Mouse (Mus musculus): ENCODE measurements at regions not wholly inside any gene's neighbourhood (a gene's known extent, or its start where the extent isn't known, plus 50 kb on each side); places are given as distances from the start of the nearest gene placed in this dataset.

GRCm38 (mm10) chr16:76529613-76530012, 156.0 kb upstream of the Nrip1 start:
- in situ Hi-C loops (cut with MboI; ENCODE audit: unreplicated experiment in 2 of 2), result no loop called here

- in situ Hi-C loops (cut with MboI; ENCODE audit: unreplicated experiment in 2 of 2), result no loop called here
Measured at GRCm38 (mm10) chr16:76527106-76527949, 153.7 kb upstream of the Nrip1 start.

- in situ Hi-C loops (cut with MboI; ENCODE audit: unreplicated experiment in 2 of 2), result no loop called here
Measured at GRCm38 (mm10) chr16:76525563-76525962, 151.9 kb upstream of the Nrip1 start.

GRCm38 (mm10) chr16:76524921-76525320, 151.3 kb upstream of the Nrip1 start:
- in situ Hi-C loops (cut with MboI; ENCODE audit: unreplicated experiment in 2 of 2), result no loop called here

- in situ Hi-C loops (cut with MboI; ENCODE audit: unreplicated experiment in 2 of 2), result no loop called here
Measured at GRCm38 (mm10) chr16:76521142-76521541, 147.5 kb upstream of the Nrip1 start.

- in situ Hi-C loops (cut with MboI; ENCODE audit: unreplicated experiment in 2 of 2), result no loop called here
Measured at GRCm38 (mm10) chr16:76520643-76520993, 147.0 kb upstream of the Nrip1 start.

GRCm38 (mm10) chr16:76519911-76520642, 146.4 kb upstream of the Nrip1 start:
- in situ Hi-C loops (cut with MboI; ENCODE audit: unreplicated experiment in 2 of 2), result no loop called here

GRCm38 (mm10) chr16:76510861-76511260, 137.2 kb upstream of the Nrip1 start:
- in situ Hi-C loops (cut with MboI; ENCODE audit: unreplicated experiment in 2 of 2), result no loop called here

GRCm38 (mm10) chr16:76509109-76509650, 135.6 kb upstream of the Nrip1 start:
- in situ Hi-C loops (cut with MboI; ENCODE audit: unreplicated experiment in 2 of 2), result no loop called here

GRCm38 (mm10) chr16:76507191-76507746, 133.6 kb upstream of the Nrip1 start:
- in situ Hi-C loops (cut with MboI; ENCODE audit: unreplicated experiment in 2 of 2), result no loop called here

GRCm38 (mm10) chr16:76506240-76506639, 132.6 kb upstream of the Nrip1 start:
- in situ Hi-C loops (cut with MboI; ENCODE audit: unreplicated experiment in 2 of 2), result no loop called here

GRCm38 (mm10) chr16:76499686-76500400, 126.2 kb upstream of the Nrip1 start:
- in situ Hi-C loops (cut with MboI; ENCODE audit: unreplicated experiment in 2 of 2), result no loop called here

- in situ Hi-C loops (cut with MboI; ENCODE audit: unreplicated experiment in 2 of 2), result no loop called here
Measured at GRCm38 (mm10) chr16:76498233-76498632, 124.6 kb upstream of the Nrip1 start.

GRCm38 (mm10) chr16:76497041-76497808, 123.6 kb upstream of the Nrip1 start:
- in situ Hi-C loops (cut with MboI; ENCODE audit: unreplicated experiment in 2 of 2), result no loop called here

- in situ Hi-C loops (cut with MboI; ENCODE audit: unreplicated experiment in 2 of 2), result no loop called here
Measured at GRCm38 (mm10) chr16:76483419-76483818, 109.8 kb upstream of the Nrip1 start.

- in situ Hi-C loops (cut with MboI; ENCODE audit: unreplicated experiment in 2 of 2), result no loop called here
Measured at GRCm38 (mm10) chr16:76481966-76482365, 108.3 kb upstream of the Nrip1 start.

- in situ Hi-C loops (cut with MboI; ENCODE audit: unreplicated experiment in 2 of 2), result no loop called here
Measured at GRCm38 (mm10) chr16:76477474-76477873, 103.8 kb upstream of the Nrip1 start.

GRCm38 (mm10) chr16:76474481-76474880, 100.9 kb upstream of the Nrip1 start:
- in situ Hi-C loops (cut with MboI; ENCODE audit: unreplicated experiment in 2 of 2), result no loop called here

GRCm38 (mm10) chr16:76472386-76472785, 98.8 kb upstream of the Nrip1 start:
- in situ Hi-C loops (cut with MboI; ENCODE audit: unreplicated experiment in 2 of 2), result no loop called here

GRCm38 (mm10) chr16:76471081-76471480, 97.5 kb upstream of the Nrip1 start:
- in situ Hi-C loops (cut with MboI; ENCODE audit: unreplicated experiment in 2 of 2), result no loop called here
